Mouse (Mus musculus) brain, embryonic 14.5 days (tissue): ENCODE measurements at regions not wholly inside any gene's neighbourhood (a gene's known extent, or its start where the extent isn't known, plus 50 kb on each side); places are given as distances from the start of the nearest gene placed in this dataset.

Experiments
- CTCF ChIP-seq: fragments of 200-500 bp; IDR thresholded peaks from 2 replicates; pipeline ENCODE4 v1.5.1; 2012; ENCODE audit warnings: inconsistent platforms, mild to moderate bottlenecking, moderate library complexity, borderline replicate concordance; ENCODE audit not compliant: insufficient read depth, insufficient read length; ENCODE audit errors: extremely low read depth
- POLR2A ChIP-seq: fragments of 200-500 bp; IDR thresholded peaks from 2 replicates; pipeline ENCODE4 v1.6.1; 2012; ENCODE audit warnings: mild to moderate bottlenecking, inconsistent platforms, borderline replicate concordance; ENCODE audit not compliant: poor library complexity, insufficient read depth, insufficient read length, severe bottlenecking; ENCODE audit errors: extremely low read depth

DNA sequence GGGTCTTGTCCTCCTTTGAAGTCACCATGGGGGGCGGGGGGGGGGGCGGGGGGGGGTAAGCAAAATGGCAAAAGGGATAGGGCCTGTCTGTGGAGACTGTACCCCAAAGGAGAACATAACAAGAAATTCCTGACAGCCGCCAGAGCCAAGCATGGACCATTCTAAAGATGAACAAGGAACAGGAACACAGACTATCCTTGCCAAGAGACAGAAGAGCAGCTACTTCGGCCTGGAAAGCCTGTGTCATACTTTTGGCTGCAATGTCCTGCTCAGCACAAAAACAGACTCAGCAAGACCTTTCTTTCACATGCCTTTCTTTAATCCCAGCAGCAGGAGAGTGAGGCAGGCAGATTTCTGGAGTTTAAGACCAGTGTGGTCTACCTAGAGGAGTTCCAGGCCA, 59.7 kb upstream of the Ccdc39 start:
- TF ChIP-seq POLR2A (no peak), CTCF (no peak)
